Mouse (Mus musculus): ENCODE results near the gene Inka2. TPM values are rescaled to one million over a fixed set of nuclear protein-coding genes. Genes with fewer than 3 reads are reported as not detected.

Inka2 gene
- total and polyA plus RNA-seq, 3 experiments: 1.0 to 3.1 (median 2.5) TPM

GRCm38 (mm10) chr3:105717856-105718555 lies 13.6 kb downstream of the Inka2 start:
- Histone ChIP-seq H3K36me3 (replicated peaks in 1 of 2; ENCODE audit: control insufficient read depth in 1 of 2, insufficient read depth in 1 of 2, low read length in 1 of 2) (peaks cover 10 to 24% of the 10 kb centered on the region in 2 experiments), H3K27ac (ENCODE audit: insufficient read depth, low read depth) (no peak overlapping the region), H3K9me3 (replicated peaks; ENCODE audit: low read length) (no peaks in the 10 kb centered on the region), H3K4me3 (replicated peaks in 1 of 3; ENCODE audit: low read depth in 2 of 3, low read length in 2 of 3, poor library complexity in 1 of 3) (no peak overlapping the region), H3K4me2 (ENCODE audit: insufficient read depth, low read depth, poor library complexity, severe bottlenecking) (no peak overlapping the region), H3K9ac (ENCODE audit: insufficient read depth, low read depth) (no peak overlapping the region), H3K79me2 (replicated peaks; ENCODE audit: control insufficient read depth, extremely low read depth, insufficient read depth, poor library complexity, severe bottlenecking) (no peaks in the 10 kb centered on the region), H3K27me3 (replicated peaks) (no peaks in the 10 kb centered on the region), H3K4me1 (ENCODE audit: control insufficient read depth in 1 of 2, insufficient read depth in 2 of 2) (peaks cover 2 to 41% of the 10 kb centered on the region in 2 experiments; a peak in 3 of 4 replicates)
- dilution Hi-C loops (cut with MboI; ENCODE audit: extremely low pct_ligation_motif_present, extremely low pct_unique_long_range_greater_than_20kb, low sequenced_read_pairs): no loop called here
- TF ChIP-seq CTCF (conservative IDR thresholded peaks at IDR 0.05 in 1 of 2, IDR thresholded peaks at IDR 0.05 in 1 of 2; ENCODE audit: low read depth in 2 of 2, low read length in 2 of 2) (no peak), TCF12 (IDR thresholded peaks at IDR 0.05; ENCODE audit: low read depth, low read length) (no peak), SMC3 (IDR thresholded peaks at IDR 0.05; ENCODE audit: low read depth, low read length) (no peak), BHLHE40 (IDR thresholded peaks at IDR 0.05; ENCODE audit: low read depth, low read length) (no peak), USF2 (conservative IDR thresholded peaks at IDR 0.05; ENCODE audit: low read depth, low read length) (no peak), HCFC1 (IDR thresholded peaks at IDR 0.05; ENCODE audit: low read depth, low read length) (no peak), MYC (IDR thresholded peaks at IDR 0.05; ENCODE audit: low read depth, low read length) (no peak), NRF1 (IDR thresholded peaks at IDR 0.05; ENCODE audit: low read depth, low read length) (no peak), SIN3A (IDR thresholded peaks at IDR 0.05; ENCODE audit: low read length) (no peak), RCOR1 (conservative IDR thresholded peaks at IDR 0.05; ENCODE audit: low read depth, low read length) (no peak)
- no peak for DNase-seq (ENCODE audit: extremely low read depth)
- in situ Hi-C loops (cut with MboI; ENCODE audit: low pct_ligation_motif_present, low pct_unique_long_range_greater_than_20kb, low sequenced_read_pairs): no loop called here

GRCm38 (mm10) chr3:105718746-105719145 lies 14.3 kb downstream of the Inka2 start:
- Histone ChIP-seq H3K27ac (ENCODE audit: insufficient read depth, low read depth) (no peak overlapping the region), H3K9ac (ENCODE audit: insufficient read depth, low read depth) (no peak overlapping the region), H3K9me3 (replicated peaks; ENCODE audit: low read length) (no peaks in the 10 kb centered on the region), H3K36me3 (replicated peaks in 1 of 2; ENCODE audit: control insufficient read depth in 1 of 2, insufficient read depth in 1 of 2, low read length in 1 of 2) (peaks cover 10 to 28% of the 10 kb centered on the region in 2 experiments), H3K4me2 (ENCODE audit: insufficient read depth, low read depth, poor library complexity, severe bottlenecking) (no peak overlapping the region), H3K79me2 (replicated peaks; ENCODE audit: control insufficient read depth, extremely low read depth, insufficient read depth, poor library complexity, severe bottlenecking) (no peaks in the 10 kb centered on the region), H3K4me1 (ENCODE audit: control insufficient read depth in 1 of 2, insufficient read depth in 2 of 2) (peaks cover 4 to 45% of the 10 kb centered on the region in 2 experiments; a peak in 3 of 4 replicates), H3K4me3 (replicated peaks in 1 of 3; ENCODE audit: low read depth in 2 of 3, low read length in 2 of 3, poor library complexity in 1 of 3) (no peak overlapping the region), H3K27me3 (replicated peaks) (no peaks in the 10 kb centered on the region)
- DNase-seq (ENCODE audit: extremely low read depth): no peak
- TF ChIP-seq CTCF (conservative IDR thresholded peaks at IDR 0.05 in 1 of 2, IDR thresholded peaks at IDR 0.05 in 1 of 2; ENCODE audit: low read depth in 2 of 2, low read length in 2 of 2): peak in 1 of 2 experiments; percentile 24; a peak in 1 of 4 replicates
- TF ChIP-seq USF2 (conservative IDR thresholded peaks at IDR 0.05; ENCODE audit: low read depth, low read length): no peak
- TF ChIP-seq PAX5 (IDR thresholded peaks at IDR 0.05; ENCODE audit: low read length): no peak
- peak; percentile 19; the same call in 1 of the 2 replicates for TF ChIP-seq SMC3 (IDR thresholded peaks at IDR 0.05; ENCODE audit: low read depth, low read length)
- dilution Hi-C loops (cut with MboI; ENCODE audit: extremely low pct_ligation_motif_present, extremely low pct_unique_long_range_greater_than_20kb, low sequenced_read_pairs): no loop called here
- in situ Hi-C loops (cut with MboI; ENCODE audit: low pct_ligation_motif_present, low pct_unique_long_range_greater_than_20kb, low sequenced_read_pairs): no loop called here

- peaks cover 14 to 33% of the 10 kb centered on the region in 2 experiments for H3K36me3 ChIP-seq (replicated peaks in 1 of 2; ENCODE audit: control insufficient read depth in 1 of 2, insufficient read depth in 1 of 2, low read length in 1 of 2)
- dilution Hi-C loops (cut with MboI; ENCODE audit: extremely low pct_ligation_motif_present, extremely low pct_unique_long_range_greater_than_20kb, low sequenced_read_pairs): no loop called here
- H3K79me2 ChIP-seq (replicated peaks; ENCODE audit: control insufficient read depth, extremely low read depth, insufficient read depth, poor library complexity, severe bottlenecking): no peaks in the 10 kb centered on the region
- H3K27me3 ChIP-seq (replicated peaks): no peaks in the 10 kb centered on the region
- H3K4me2 ChIP-seq (ENCODE audit: insufficient read depth, low read depth, poor library complexity, severe bottlenecking): no peak overlapping the region
- H3K27ac ChIP-seq (ENCODE audit: insufficient read depth, low read depth): no peak overlapping the region
- H3K4me3 ChIP-seq (replicated peaks in 1 of 3; ENCODE audit: low read depth in 2 of 3, low read length in 2 of 3, poor library complexity in 1 of 3): no peak overlapping the region
- H3K9ac ChIP-seq (ENCODE audit: insufficient read depth, low read depth): no peak overlapping the region
- no peak for DNase-seq (ENCODE audit: extremely low read depth)
- no peaks in the 10 kb centered on the region for H3K9me3 ChIP-seq (replicated peaks; ENCODE audit: low read length)
- H3K4me1 ChIP-seq (ENCODE audit: control insufficient read depth in 1 of 2, insufficient read depth in 2 of 2): peaks cover 4 to 45% of the 10 kb centered on the region in 2 experiments; a peak in 3 of 4 replicates
- in situ Hi-C loops (cut with MboI; ENCODE audit: low pct_ligation_motif_present, low pct_unique_long_range_greater_than_20kb, low sequenced_read_pairs): loop anchor here (5.0 kb wide), 1 partner anchor 33 kb away; the partner anchor contains the start of gene Ddx20
- TF ChIP-seq GABPA (IDR thresholded peaks at IDR 0.05; ENCODE audit: insufficient replicate concordance, low read depth, low read length) (no peak), TBP (conservative IDR thresholded peaks at IDR 0.05; ENCODE audit: low read depth, low read length) (no peak), SMC3 (IDR thresholded peaks at IDR 0.05; ENCODE audit: low read depth, low read length) (no peak), MXI1 (IDR thresholded peaks at IDR 0.05; ENCODE audit: low read depth, low read length) (no peak), ZMIZ1 (IDR thresholded peaks at IDR 0.05; ENCODE audit: low read depth, low read length) (no peak), PAX5 (IDR thresholded peaks at IDR 0.05; ENCODE audit: low read length) (no peak), CHD2 (IDR thresholded peaks at IDR 0.05; ENCODE audit: low read length) (no peak), MAFK (IDR thresholded peaks at IDR 0.05; ENCODE audit: insufficient replicate concordance, low read length) (no peak), JUND (conservative IDR thresholded peaks at IDR 0.05; ENCODE audit: low read depth, low read length) (no peak), POLR2A (IDR thresholded peaks at IDR 0.05; ENCODE audit: low read depth, low read length) (no peak), NRF1 (IDR thresholded peaks at IDR 0.05; ENCODE audit: low read depth, low read length) (no peak), KAT2A (IDR thresholded peaks at IDR 0.05; ENCODE audit: insufficient replicate concordance, low read length) (no peak), IRF4 (IDR thresholded peaks at IDR 0.05; ENCODE audit: low read depth, low read length) (no peak), E2F4 (IDR thresholded peaks at IDR 0.05; ENCODE audit: insufficient replicate concordance, low read depth, low read length) (no peak), RAD21 (IDR thresholded peaks at IDR 0.05; ENCODE audit: low read depth, low read length) (no peak), USF1 (IDR thresholded peaks at IDR 0.05; ENCODE audit: low read depth, low read length) (no peak)
Measured at GRCm38 (mm10) chr3:105719979-105720378, 15.6 kb downstream of the Inka2 start.
